Mouse (Mus musculus) bone marrow, adult 2 months (tissue): Measurements from ENCODE around the gene Art4.

Experiments
- CTCF ChIP-seq: fragments of 200-500 bp; IDR thresholded peaks from 2 replicates; pipeline ENCODE4 v1.5.1; 2011; ENCODE audit warnings: low read length, control low read depth; ENCODE audit not compliant: control insufficient read depth, insufficient read depth
- POLR2A ChIP-seq: fragments of 200-500 bp; IDR thresholded peaks from 2 replicates; pipeline ENCODE4 v1.6.1; 2011; ENCODE audit warnings: low read depth, mild to moderate bottlenecking, control low read depth, low read length, borderline replicate concordance; ENCODE audit not compliant: control insufficient read depth

GRCm38 (mm10) chr6:136892002-136892401, 34.5 kb upstream of the Art4 start:
- TF ChIP-seq POLR2A (no peak), CTCF (no peak)
